Mouse (Mus musculus): ENCODE measurements at regions not wholly inside any gene's neighbourhood (a gene's known extent, or its start where the extent isn't known, plus 50 kb on each side); places are given as distances from the start of the nearest gene placed in this dataset.

DNA sequence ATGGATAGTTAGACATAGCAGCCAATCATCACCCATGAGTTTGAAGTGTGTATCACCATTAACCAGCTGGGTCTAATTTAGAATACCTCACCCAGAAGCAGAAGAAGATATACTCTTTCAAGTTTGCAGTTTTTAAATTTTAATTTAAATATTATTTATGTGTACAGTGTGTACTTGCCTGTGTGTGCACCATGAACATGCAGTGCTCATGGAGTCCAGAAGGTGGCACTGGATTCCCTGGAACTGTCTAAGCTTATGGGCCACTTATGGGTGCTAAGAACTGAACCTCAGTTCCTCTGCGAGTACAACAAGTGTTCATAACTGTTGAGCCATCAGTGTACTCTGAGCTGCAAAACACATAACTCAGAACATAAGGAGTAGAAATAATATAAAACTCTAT lies 675.6 kb downstream of the Adcyap1 start:
- peak; percentile 48 for DNase-seq (ENCODE audit: low read depth, low spot score)

GRCm38 (mm10) chr17:93905666-93906065 lies 706.8 kb downstream of the Adcyap1 start:
- DNase-seq (ENCODE audit: low read depth, low spot score) = peak; percentile 55

GRCm38 (mm10) chr17:93922412-93922811 lies 723.6 kb downstream of the Adcyap1 start:
- no peak for DNase-seq (ENCODE audit: low read depth, low spot score)

DNA sequence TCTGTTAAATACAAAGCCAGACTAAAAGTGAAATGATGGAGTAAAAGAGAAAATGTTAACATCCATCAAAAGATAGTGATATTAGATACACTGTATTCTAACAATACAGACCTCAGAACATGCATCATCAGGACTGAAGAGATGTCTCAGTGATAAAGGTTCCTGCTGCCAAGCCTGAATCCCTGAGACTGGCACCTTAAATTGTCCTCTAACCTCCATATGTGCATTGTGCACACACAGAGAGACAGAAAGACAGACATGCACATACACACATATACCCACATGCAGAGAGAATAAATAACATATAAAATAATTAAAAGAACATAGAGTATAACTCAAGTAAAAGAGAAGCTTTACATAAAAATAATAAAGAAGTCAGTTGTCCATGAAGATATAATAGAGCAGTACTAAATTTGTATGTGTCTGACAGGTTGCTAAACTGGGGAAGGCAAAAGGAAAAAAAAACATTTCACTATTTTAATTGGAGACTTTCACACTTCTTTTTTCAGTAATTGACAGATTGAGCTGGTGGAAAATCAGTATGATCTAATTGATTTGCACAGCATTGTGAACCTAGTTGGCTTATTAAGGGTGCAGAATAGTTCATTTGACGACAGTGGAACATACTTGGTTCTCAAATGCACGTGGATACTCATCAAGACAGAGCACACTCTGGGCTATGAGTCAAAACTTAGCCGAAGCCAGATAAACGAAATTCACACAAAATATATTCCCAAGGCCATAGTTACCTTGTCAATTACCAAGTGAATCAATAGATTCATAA lies 725.6 kb downstream of the Adcyap1 start:
- no peak for DNase-seq (ENCODE audit: low read depth, low spot score)

Data from ZHBTc4 (cell line).